Mouse (Mus musculus) neural tube, embryonic 12.5 days (tissue): ENCODE data around the gene Sys1. TPM values are rescaled to one million over a fixed set of nuclear protein-coding genes. Genes with fewer than 3 reads are reported as not detected.

Source experiments
- ATAC-seq: fragments of 200-750 bp; cut with Nextera tagmentation; 2 replicates; pipeline ENCODE4 v1.8.0; 2017; ENCODE audit warnings: low read depth, mild to moderate bottlenecking, moderate TSS enrichment, moderate library complexity; ENCODE audit not compliant: low FRiP score
- H3K27ac ChIP-seq: fragments of 300-500 bp; sonication (generic); 2 replicates; pipeline ENCODE4 v1.5.1; 2016
- H3K27me3 ChIP-seq: fragments of 300-500 bp; sonication (generic); replicated peaks from 2 replicates; pipeline ENCODE4 v1.6.1; 2016; ENCODE audit warnings: mild to moderate bottlenecking
- H3K36me3 ChIP-seq: fragments of 300-500 bp; sonication (generic); 2 replicates; pipeline ENCODE4 v1.6.1; 2016; ENCODE audit warnings: mild to moderate bottlenecking
- H3K4me1 ChIP-seq: fragments of 300-500 bp; sonication (generic); 2 replicates; pipeline ENCODE4 v1.6.1; 2016
- H3K4me2 ChIP-seq: fragments of 300-500 bp; sonication (generic); replicated peaks from 2 replicates; pipeline ENCODE4 v1.6.1; 2016; ENCODE audit warnings: mild to moderate bottlenecking
- H3K4me3 ChIP-seq: fragments of 300-500 bp; sonication (generic); 2 replicates; pipeline ENCODE4 v1.5.1; 2016
- H3K9ac ChIP-seq: fragments of 300-500 bp; sonication (generic); 2 replicates; pipeline ENCODE4 v1.6.1; 2016; ENCODE audit warnings: mild to moderate bottlenecking
- H3K9me3 ChIP-seq: fragments of 300-500 bp; sonication (generic); 2 replicates; pipeline ENCODE4 v1.6.1; 2016; ENCODE audit warnings: mild to moderate bottlenecking
- WGBS: fragments of 180-500 bp; shearing (Covaris S2); methylation state at CpG from one replicate; pipeline ENCODE4 v1.1.7; 2016; 5-methylcytosine and 5-hydroxymethylcytosine counted together
- polyA plus RNA-seq: library from polyadenylated mRNA; unstranded; fragments of >200 nt; fragmentation: Nextera tagmentation; extraction: Ambion mirVana; gene quantifications from 2 replicates; pipeline ENCODE4 v1.2.1, GENCODE M21; 2016

Sys1 gene
- polyA plus RNA-seq, 1 experiment from 2014 or later: 72.8 TPM

DNA sequence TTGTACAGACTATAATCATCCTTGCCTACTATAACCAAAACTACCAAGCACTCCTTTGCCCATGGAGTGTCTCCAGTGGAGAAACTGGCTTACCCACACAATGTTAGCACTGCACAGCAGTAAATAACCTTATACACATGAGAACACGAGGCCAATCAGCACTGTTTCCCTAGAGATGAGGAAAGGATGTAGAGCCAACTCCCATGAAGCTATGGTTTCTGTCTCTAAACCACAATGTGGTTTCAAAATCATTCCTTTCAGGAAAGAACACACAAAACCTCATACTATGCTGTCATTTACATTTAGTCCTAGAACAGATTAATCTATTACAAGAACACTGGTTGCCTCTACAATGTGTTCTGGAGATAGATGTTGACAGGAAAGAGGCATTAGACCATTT, 39.6 kb downstream of the Sys1 start:
- H3K4me2 ChIP-seq: peak overlapping the region; percentile 98
- no peak overlapping the region for H3K4me3 ChIP-seq
- H3K27me3 ChIP-seq: no peaks in the 10 kb centered on the region
- H3K9me3 ChIP-seq: no peaks in the 10 kb centered on the region
- 61% methylated on average over 1 of the region's 1 CpGs for WGBS
- H3K36me3 ChIP-seq: peaks cover 18% of the 10 kb centered on the region
- ATAC-seq: no peak
- H3K27ac ChIP-seq: no peak overlapping the region
- H3K9ac ChIP-seq: no peak overlapping the region
- peaks cover 7% of the 10 kb centered on the region; the same call in 1 of the 2 replicates for H3K4me1 ChIP-seq

DNA sequence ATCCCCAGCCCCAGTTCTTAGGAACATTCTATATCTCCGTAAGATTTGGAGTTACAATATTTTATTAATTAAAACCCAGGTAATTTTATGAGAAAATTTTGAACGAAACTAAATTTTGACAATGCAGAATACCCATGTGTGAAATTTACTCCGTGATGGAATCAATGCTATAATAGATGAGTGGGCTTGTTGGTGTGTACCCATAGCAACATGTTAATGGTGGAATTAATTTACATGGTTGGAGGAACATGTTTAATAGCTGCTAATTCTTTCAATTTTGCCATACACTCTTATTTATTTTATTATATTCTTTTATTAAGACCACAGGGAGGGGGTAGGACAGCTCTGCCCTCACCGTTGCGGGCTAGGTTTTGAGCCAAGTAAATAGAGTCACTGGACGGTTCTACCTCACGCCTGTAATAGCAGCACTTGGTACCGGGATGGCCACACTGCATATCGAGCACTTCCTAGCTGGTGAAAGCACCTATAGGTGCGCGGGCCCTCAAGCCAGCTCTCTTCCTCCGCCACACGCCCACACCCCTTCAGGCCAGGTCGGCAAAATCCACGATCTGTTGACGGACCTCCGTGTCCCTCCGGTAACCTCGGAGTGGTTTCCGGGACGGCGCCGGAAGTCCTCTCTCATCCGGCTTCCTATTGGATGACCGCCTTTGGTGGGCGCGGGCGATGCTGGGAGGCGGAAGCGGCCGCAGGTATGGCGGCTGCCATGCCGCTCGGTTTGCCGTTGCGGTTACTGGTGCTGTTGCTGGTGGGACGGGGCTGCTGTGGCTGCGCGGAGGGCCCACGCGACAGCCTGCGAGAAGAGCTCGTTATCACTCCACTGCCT, 40.3 kb downstream of the Sys1 start, which contains the start of gene Pigt:
Gene Pigt, plus strand, starts transcription at position 674 of the 844 bp plus-strand sequence.
- 4% methylated on average over 43 of the region's 43 CpGs for WGBS
- no peak within 1 kb of the TSS for H3K27ac ChIP-seq

DNA sequence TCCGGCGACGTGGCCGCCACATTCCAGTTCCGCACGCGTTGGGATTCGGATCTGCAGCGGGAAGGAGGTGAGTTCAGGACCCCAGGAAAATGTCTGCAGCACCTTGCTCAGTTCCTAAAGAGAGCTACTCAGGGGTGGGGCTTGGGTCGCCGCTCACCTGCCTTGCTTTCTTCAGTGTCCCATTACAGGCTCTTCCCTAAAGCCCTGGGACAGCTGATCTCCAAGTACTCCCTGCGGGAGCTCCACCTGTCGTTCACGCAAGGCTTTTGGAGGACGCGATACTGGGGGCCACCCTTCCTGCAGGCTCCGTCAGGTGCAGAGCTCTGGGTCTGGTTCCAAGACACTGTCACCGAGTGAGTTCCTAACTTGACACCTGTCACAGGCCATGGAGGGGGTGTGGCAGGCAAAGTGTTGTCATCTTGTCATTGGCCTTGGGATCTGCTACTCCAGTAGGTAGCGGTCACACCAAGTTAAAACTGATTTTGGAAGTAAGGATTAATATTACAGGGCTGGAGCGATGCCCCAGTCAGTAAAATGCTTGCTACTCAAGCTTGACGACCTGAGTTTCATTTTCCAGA, 41.0 kb downstream of the Sys1 start:
- ATAC-seq: peak; percentile 23; the same call in 1 of the 2 replicates
- 7% methylated on average over 21 of the region's 21 CpGs for WGBS
- Histone ChIP-seq H3K4me1 (peaks cover 7% of the 10 kb centered on the region; the same call in 1 of the 2 replicates), H3K4me3 (peak overlapping the region; percentile 85), H3K4me2 (peak overlapping the region; percentile 98), H3K27me3 (no peaks in the 10 kb centered on the region), H3K9me3 (no peaks in the 10 kb centered on the region), H3K27ac (no peak overlapping the region), H3K36me3 (peaks cover 30% of the 10 kb centered on the region), H3K9ac (peak overlapping the region; percentile 69)

More for the DNA sequence above, 40.3 kb downstream of the Sys1 start, which contains the start of gene Pigt:
- H3K4me1 ChIP-seq: peaks cover 7% of the 10 kb centered on the region; the same call in 1 of the 2 replicates
- peaks cover 24% of the 10 kb centered on the region for H3K36me3 ChIP-seq
- no peaks in the 10 kb centered on the region for H3K9me3 ChIP-seq
- peak within 1 kb of the TSS; percentile 98 for H3K4me2 ChIP-seq
- no peaks in the 10 kb centered on the region for H3K27me3 ChIP-seq
- peak within 1 kb of the TSS; percentile 85 for H3K4me3 ChIP-seq
- peak within 1 kb of the TSS; percentile 69 for H3K9ac ChIP-seq
- ATAC-seq: peak; percentile 96

DNA sequence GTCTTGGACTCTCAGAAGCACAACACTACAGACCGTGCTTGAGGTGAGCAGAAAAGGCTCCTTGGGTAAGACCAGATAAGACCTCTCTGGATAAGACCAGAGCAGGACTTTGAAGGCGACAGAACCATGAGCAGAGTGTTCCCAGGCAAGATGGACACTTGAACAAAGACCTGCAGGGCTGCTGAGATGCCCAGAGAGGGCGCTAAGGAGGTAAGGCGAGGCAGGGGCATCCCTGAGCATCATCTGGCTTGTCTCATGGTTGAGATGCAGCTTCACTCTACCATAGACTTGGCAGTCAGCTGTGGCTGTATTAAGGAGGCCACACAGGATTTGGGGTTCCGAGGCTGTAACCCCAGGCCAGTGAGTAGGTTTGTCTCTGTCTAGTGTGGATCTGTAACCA, 42.6 kb downstream of the Sys1 start:
- Histone ChIP-seq H3K36me3 (peaks cover 46% of the 10 kb centered on the region), H3K4me3 (no peak overlapping the region), H3K27ac (no peak overlapping the region), H3K27me3 (no peaks in the 10 kb centered on the region), H3K4me1 (peaks cover 7% of the 10 kb centered on the region; the same call in 1 of the 2 replicates), H3K9me3 (peaks cover 1% of the 10 kb centered on the region; the same call in 1 of the 2 replicates), H3K9ac (no peak overlapping the region), H3K4me2 (no peak overlapping the region)
- ATAC-seq: no peak
- WGBS: 79% methylated on average over 5 of the region's 5 CpGs

DNA sequence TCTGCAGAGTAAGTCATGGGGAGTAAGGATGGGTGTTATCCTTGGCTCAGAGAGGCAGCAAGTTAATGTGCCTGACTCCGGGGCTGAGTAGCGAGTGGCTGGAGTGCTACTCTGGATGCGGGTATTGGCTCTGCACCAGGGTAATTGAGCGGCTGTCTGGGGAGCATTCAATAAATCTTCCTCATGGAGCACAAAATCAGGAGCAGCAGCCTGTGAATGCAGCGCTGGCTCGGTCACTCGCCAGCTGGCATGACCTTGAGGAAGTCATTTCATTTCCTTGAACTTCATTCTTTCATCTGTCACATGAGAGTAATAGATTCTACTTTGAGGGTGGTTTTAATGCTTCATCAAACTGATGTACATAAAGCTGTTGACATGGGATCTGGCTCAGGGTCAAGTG, 43.7 kb downstream of the Sys1 start:
- Histone ChIP-seq H3K4me3 (no peak overlapping the region), H3K9ac (no peak overlapping the region), H3K27ac (no peak overlapping the region), H3K36me3 (peaks cover 57% of the 10 kb centered on the region), H3K4me2 (no peak overlapping the region), H3K4me1 (peaks cover 7% of the 10 kb centered on the region; the same call in 1 of the 2 replicates), H3K27me3 (no peaks in the 10 kb centered on the region), H3K9me3 (peaks cover 8% of the 10 kb centered on the region; the same call in 1 of the 2 replicates)
- WGBS: 75% methylated on average over 7 of the region's 7 CpGs
- ATAC-seq: no peak

DNA sequence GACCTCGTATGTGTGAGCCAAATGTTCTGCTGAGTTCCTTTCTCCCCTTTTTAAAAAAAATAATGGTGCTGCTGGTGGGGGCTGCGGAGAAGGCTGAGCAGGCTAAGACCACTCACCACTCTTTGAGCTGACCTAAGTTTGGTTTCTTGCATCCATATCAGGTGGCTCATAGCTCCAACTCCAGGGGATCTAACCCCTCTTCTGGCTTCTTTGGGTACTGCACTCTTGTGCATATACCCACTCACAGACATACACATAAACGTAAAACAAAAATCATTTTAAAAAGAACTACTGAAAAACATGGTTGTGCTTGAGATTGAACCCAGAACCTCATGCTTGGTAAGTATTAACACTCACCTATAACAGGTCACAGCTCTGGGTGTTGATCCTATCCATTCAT, 48.2 kb downstream of the Sys1 start:
- 94% methylated on average over 3 of the region's 3 CpGs for WGBS
- no peak for ATAC-seq
- H3K36me3 ChIP-seq: peaks cover 66% of the 10 kb centered on the region

DNA sequence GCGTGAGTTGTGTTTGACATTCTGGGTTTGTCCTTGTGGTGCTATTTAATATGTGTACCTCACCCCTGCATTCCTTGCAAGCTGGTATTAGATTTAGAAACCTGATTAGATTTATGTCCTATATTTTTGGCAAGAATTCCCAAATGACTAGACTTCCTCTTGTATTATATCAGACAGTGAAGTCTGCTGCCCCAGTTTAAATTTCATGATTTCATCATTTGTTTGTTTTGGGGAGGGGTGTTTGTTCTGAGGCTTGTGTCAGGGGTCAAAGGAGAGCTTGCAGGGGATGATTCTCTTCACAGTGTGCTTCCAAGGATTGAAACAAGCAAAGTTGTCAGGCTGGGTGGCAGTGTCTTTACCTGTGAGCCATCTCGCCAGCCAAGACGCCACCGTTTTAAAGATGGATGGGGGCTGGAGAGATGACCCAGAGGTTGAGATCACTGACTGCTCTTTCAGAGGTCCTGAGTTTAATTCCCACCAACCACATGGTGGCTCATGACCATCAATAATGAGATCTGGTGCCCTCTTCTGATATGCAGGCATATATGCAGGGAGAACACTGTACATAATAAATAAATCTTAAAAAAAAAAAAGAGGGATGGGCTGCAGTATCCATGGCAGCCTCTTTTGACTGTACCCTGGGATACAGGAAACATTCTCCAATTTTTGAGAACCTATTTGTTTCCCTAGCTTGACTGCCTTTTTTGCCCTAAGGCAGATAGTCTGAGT, 49.0 kb downstream of the Sys1 start:
- Histone ChIP-seq H3K4me3 (no peak overlapping the region), H3K9ac (no peak overlapping the region), H3K4me1 (no peaks in the 10 kb centered on the region), H3K27ac (no peak overlapping the region), H3K4me2 (no peak overlapping the region), H3K27me3 (no peaks in the 10 kb centered on the region), H3K9me3 (peaks cover 8% of the 10 kb centered on the region; the same call in 1 of the 2 replicates), H3K36me3 (peaks cover 57% of the 10 kb centered on the region)
- WGBS: 97% methylated on average over 4 of the region's 4 CpGs
- no peak for ATAC-seq

More for the DNA sequence above, 48.2 kb downstream of the Sys1 start:
- Histone ChIP-seq H3K9me3 (peaks cover 8% of the 10 kb centered on the region; the same call in 1 of the 2 replicates), H3K9ac (no peak overlapping the region), H3K4me2 (no peak overlapping the region), H3K27ac (no peak overlapping the region), H3K4me1 (no peaks in the 10 kb centered on the region), H3K27me3 (no peaks in the 10 kb centered on the region), H3K4me3 (no peak overlapping the region)

DNA sequence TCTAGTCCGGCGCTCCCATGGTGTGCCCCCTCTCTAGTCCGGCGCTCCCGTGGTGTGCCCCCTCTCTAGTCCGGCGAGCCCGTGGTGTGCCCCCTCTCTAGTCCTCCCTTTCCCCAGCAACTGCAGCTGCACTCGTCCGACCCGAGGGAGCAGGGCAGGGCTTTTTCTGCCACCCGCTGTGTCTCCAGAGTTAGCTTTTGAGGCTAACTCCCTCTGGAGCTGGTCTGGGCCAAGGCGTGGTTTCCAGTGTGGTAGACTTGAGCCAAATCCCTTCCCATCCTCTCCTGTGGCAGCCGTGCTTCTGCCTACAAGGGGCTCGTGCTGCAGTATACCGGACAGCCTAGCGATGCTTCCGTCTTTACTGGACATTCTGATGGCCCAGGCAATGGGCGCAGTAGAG, 51.0 kb downstream of the Sys1 start:
- Histone ChIP-seq H3K36me3 (peaks cover 39% of the 10 kb centered on the region), H3K27me3 (no peaks in the 10 kb centered on the region), H3K4me3 (no peak overlapping the region), H3K4me2 (no peak overlapping the region), H3K9ac (no peak overlapping the region), H3K9me3 (peaks cover 8% of the 10 kb centered on the region; the same call in 1 of the 2 replicates), H3K27ac (no peak overlapping the region), H3K4me1 (no peaks in the 10 kb centered on the region)
- ATAC-seq: no peak
- WGBS: 86% methylated on average over 19 of the region's 19 CpGs

DNA sequence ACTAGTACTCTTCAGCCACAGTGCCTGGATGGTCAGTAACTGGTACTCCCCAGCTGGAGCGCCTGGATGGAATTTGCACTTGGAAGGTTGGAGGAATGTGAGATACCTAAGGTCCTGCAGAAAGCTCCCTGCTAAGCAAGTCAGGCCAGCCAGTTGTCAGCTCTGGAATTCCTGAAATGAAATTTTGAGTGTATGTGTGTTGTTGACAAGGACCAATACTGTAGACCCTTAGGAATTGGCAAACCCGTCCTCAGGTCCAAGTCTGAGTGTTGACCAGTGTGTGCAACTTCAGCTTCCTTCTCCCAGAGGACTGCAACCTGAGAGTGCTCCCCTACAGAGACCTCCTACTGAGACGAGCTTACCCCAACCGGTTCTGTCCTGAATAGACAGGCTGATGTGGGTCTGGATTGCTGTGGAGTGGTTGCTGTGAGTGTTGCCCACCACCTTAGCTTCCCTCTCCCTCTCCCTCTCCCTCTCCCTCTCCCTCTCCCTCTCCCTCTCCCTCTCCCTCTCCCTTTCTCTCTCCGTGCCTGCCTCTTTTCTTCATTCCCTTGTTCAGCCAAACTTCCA, 53.9 kb downstream of the Sys1 start:
- no peaks in the 10 kb centered on the region for H3K27me3 ChIP-seq
- ATAC-seq: no peak
- H3K4me3 ChIP-seq: no peak overlapping the region
- no peaks in the 10 kb centered on the region for H3K9me3 ChIP-seq
- H3K4me2 ChIP-seq: no peak overlapping the region
- peaks cover 13% of the 10 kb centered on the region for H3K36me3 ChIP-seq
- WGBS: 58% methylated on average over 5 of the region's 5 CpGs
- no peak overlapping the region for H3K9ac ChIP-seq
- H3K27ac ChIP-seq: no peak overlapping the region
- no peaks in the 10 kb centered on the region for H3K4me1 ChIP-seq

DNA sequence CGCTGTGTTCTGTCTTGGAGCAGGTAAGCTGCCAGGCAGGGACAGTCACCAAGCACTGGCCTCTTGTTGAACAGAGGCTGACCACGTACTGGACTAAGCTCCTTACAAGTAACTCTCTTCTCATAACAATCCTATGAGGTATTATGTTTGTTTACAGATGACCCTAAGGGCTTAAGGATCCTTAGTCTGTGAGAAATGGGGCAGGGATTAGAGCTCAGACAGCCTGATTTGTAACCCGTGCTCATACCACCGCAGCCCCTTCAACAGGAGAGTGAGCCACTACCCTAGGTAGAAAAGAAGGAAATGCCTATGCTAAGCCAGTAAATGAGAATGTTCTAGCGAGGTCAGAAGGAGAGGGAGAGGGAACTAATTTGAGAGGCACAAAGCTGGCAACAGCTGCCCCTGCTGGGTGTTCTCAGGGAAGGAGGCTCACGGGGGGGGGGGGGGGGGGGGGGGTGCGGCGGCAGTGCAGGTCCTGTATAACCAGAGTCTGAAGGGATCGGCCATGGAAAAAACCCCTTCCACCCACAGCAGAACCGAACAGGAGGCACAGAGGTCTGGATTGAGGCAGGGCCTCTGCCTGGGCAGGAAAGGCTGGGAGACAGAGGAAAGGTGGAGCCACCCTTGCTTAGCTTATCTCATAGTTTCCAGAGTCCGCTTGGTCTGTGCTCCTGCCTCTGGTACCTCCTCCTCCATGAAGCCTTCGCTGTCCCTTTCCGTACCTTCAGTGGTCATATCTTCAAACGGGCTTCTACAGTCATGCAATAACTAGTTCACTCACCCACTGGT, 55.6 kb downstream of the Sys1 start:
- Histone ChIP-seq H3K9ac (no peak overlapping the region), H3K27me3 (no peaks in the 10 kb centered on the region), H3K4me2 (no peak overlapping the region), H3K27ac (no peak overlapping the region), H3K36me3 (peaks cover under 1% of the 10 kb centered on the region; the same call in 1 of the 2 replicates), H3K4me3 (no peak overlapping the region), H3K4me1 (no peaks in the 10 kb centered on the region), H3K9me3 (no peaks in the 10 kb centered on the region)
- 76% methylated on average over 14 of the region's 14 CpGs for WGBS
- no peak for ATAC-seq

DNA sequence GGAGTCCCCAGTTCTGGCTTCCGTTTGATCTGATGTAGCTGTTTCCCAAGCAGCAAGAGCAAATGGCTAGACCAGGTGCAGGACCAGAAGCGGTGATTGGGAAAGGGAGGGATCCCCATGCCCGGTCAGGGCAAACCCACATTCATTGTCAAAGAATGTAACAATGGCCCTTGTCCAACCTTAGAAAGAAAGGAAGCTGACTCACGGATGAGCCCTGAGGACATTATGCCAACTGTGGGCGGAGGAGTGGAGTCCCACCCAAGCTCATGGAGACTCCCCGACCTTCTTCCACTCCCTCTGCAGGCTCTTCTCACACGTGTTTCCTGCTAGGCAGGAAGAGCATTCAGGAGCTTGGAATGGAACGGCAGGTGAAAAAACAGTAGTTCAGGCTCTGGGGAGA, 56.6 kb downstream of the Sys1 start:
- no peak overlapping the region for H3K4me3 ChIP-seq
- H3K27me3 ChIP-seq: no peaks in the 10 kb centered on the region
- H3K4me2 ChIP-seq: no peak overlapping the region
- H3K9ac ChIP-seq: no peak overlapping the region
- H3K9me3 ChIP-seq: no peaks in the 10 kb centered on the region
- 79% methylated on average over 8 of the region's 8 CpGs for WGBS
- H3K27ac ChIP-seq: no peak overlapping the region
- no peaks in the 10 kb centered on the region for H3K4me1 ChIP-seq
- no peaks in the 10 kb centered on the region; the same call in 1 of the 2 replicates for H3K36me3 ChIP-seq
- ATAC-seq: no peak
